Mouse (Mus musculus) thymus, adult 2 months (tissue): ENCODE measurements around the gene Phf23. TPM values are rescaled to one million over a fixed set of nuclear protein-coding genes. Genes with fewer than 3 reads are reported as not detected.

Source experiments
- DNase-seq: peaks from one replicate; pipeline ENCODE4 v3.0.0; 2021
- H3K27ac ChIP-seq: fragments of 200-500 bp; 2 replicates; pipeline ENCODE4 v1.5.1; 2012; ENCODE audit warnings: low read length, control low read depth; ENCODE audit not compliant: control insufficient read depth, insufficient read depth
- H3K27me3 ChIP-seq: fragments of 200-500 bp; 2 replicates; pipeline ENCODE4 v1.6.1; 2012; ENCODE audit warnings: mild to moderate bottlenecking, low read length, moderate library complexity, mixed read lengths; ENCODE audit not compliant: control insufficient read depth, insufficient read depth
- H3K36me3 ChIP-seq: fragments of 200-500 bp; 2 replicates; pipeline ENCODE4 v1.6.1; 2012; ENCODE audit warnings: mild to moderate bottlenecking, low read length, moderate library complexity; ENCODE audit not compliant: control insufficient read depth, insufficient read depth
- H3K4me1 ChIP-seq: fragments of 200-500 bp; replicated peaks from 2 replicates; pipeline ENCODE4 v1.6.1; 2012; ENCODE audit warnings: low read length; ENCODE audit not compliant: control insufficient read depth, insufficient read depth
- H3K4me3 ChIP-seq: fragments of 200-500 bp; 2 replicates; pipeline ENCODE4 v1.5.1; 2012; ENCODE audit warnings: mild to moderate bottlenecking, low read length, control low read depth, moderate library complexity; ENCODE audit not compliant: control insufficient read depth, insufficient read depth
- CTCF ChIP-seq: fragments of 200-500 bp; IDR thresholded peaks from 2 replicates; pipeline ENCODE4 v1.5.1; 2012; ENCODE audit warnings: mild to moderate bottlenecking, control low read depth, low read length, moderate library complexity, borderline replicate concordance; ENCODE audit not compliant: control insufficient read depth, poor library complexity, insufficient read depth; ENCODE audit errors: extremely low read depth
- POLR2A ChIP-seq: fragments of 200-500 bp; IDR thresholded peaks from 2 replicates; pipeline ENCODE4 v1.6.1; 2012; ENCODE audit warnings: mild to moderate bottlenecking, low read length, control low read depth, moderate library complexity; ENCODE audit not compliant: control insufficient read depth, poor library complexity, insufficient read depth; ENCODE audit errors: extremely low read depth
- WGBS: fragments of 180-500 bp; shearing (Covaris S2); methylation state at CpG from one replicate; pipeline ENCODE4 v1.1.7; 2018; 5-methylcytosine and 5-hydroxymethylcytosine counted together
- polyA plus RNA-seq: library from polyadenylated mRNA; depleted of rRNA; stranded (reverse); fragments of >200 nt; gene quantifications from 2 replicates; pipeline ENCODE4 v1.2.3, GENCODE M21; 2012

Gene Phf23
- polyA plus RNA-seq, 1 experiment = 43.4 TPM

DNA sequence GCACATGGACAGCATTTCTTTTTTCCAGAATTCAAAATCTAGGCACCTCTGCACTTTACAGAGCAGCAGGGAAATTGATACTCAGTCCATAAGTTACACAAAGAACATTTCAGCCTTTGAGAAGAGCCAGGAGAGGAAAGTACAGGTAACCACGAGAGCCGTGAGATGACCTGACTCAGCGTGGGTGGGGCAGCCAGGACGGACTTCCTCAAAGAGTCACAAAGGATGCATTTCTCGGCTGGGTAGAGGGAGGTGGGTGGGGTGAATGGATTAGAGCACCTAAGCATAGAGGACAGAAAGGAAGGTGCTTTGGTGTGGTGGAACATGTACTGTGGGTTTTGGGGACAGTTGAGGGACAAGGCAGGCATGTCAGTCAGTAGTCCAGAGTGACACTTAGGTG, 33.7 kb upstream of the Phf23 start:
- peaks cover 6% of the 10 kb centered on the region; the same call in 1 of the 2 replicates for H3K4me1 ChIP-seq
- TF ChIP-seq POLR2A (no peak), CTCF (no peak)
- H3K27me3 ChIP-seq = peaks cover 16% of the 10 kb centered on the region; the same call in 1 of the 2 replicates
- H3K36me3 ChIP-seq = no peaks in the 10 kb centered on the region
- no peak overlapping the region for H3K27ac ChIP-seq
- 8% methylated on average over 5 of the region's 5 CpGs for WGBS
- no peak overlapping the region for H3K4me3 ChIP-seq
- DNase-seq = no peak

- no peak within 1 kb of the TSS for H3K27ac ChIP-seq
- DNase-seq = no peak
- peaks cover 7% of the 10 kb centered on the region; the same call in 1 of the 2 replicates for H3K4me1 ChIP-seq
- TF ChIP-seq POLR2A (no peak), CTCF (no peak)
- H3K4me3 ChIP-seq = no peak within 1 kb of the TSS
- 38% methylated on average over 24 of the region's 24 CpGs for WGBS
- peaks cover 18% of the 10 kb centered on the region; the same call in 1 of the 2 replicates for H3K27me3 ChIP-seq
- no peaks in the 10 kb centered on the region for H3K36me3 ChIP-seq
These were observed 30.8 kb upstream of the Phf23 start, which contains the start of gene Cldn7 for GRCm38 (mm10) chr11:69964650-69965270. Gene Cldn7, plus strand, starts transcription at chr11:69964779.

DNA sequence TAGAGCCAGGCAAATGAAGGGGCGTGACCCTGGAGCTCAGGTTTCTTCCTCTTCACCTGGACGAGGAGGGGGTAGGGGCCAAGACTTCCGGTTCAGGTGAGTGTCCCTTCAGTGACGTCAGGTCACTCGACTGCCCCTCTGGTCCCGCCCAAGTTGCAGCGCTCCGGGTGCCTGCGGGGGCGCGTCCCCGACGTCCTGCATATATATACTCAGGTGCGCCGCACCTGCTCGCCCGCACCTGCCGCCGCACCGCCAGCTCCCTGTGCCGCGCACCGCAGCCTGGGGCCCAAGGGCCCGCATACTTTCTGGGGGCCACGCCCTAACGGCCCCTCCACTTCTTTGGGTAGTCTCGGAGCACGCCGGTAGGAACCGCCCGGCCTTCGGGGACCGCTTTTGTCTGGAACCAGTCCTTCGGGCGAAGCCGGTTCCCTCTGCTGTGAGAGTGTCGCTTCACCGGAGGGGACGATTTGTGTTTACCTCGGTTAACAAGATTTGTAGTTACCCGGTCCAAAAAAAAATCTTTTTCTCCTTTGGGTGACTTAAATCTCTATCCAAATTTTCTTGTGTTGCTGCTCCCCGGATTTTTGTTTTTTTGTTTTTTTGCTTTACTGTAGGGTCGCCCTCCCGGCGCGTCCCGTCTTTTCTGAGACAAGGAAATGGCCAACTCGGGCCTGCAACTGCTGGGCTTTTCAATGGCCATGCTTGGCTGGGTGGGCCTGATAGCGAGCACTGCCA, 30.1 kb upstream of the Phf23 start:
- Histone ChIP-seq H3K36me3 (no peaks in the 10 kb centered on the region; the same call in 1 of the 2 replicates), H3K4me1 (peaks cover 7% of the 10 kb centered on the region; the same call in 1 of the 2 replicates), H3K4me3 (no peak overlapping the region), H3K27ac (no peak overlapping the region), H3K27me3 (peaks cover 18% of the 10 kb centered on the region; the same call in 1 of the 2 replicates)
- TF ChIP-seq POLR2A (no peak), CTCF (no peak)
- WGBS = 9% methylated on average over 49 of the region's 49 CpGs
- DNase-seq = no peak

DNA sequence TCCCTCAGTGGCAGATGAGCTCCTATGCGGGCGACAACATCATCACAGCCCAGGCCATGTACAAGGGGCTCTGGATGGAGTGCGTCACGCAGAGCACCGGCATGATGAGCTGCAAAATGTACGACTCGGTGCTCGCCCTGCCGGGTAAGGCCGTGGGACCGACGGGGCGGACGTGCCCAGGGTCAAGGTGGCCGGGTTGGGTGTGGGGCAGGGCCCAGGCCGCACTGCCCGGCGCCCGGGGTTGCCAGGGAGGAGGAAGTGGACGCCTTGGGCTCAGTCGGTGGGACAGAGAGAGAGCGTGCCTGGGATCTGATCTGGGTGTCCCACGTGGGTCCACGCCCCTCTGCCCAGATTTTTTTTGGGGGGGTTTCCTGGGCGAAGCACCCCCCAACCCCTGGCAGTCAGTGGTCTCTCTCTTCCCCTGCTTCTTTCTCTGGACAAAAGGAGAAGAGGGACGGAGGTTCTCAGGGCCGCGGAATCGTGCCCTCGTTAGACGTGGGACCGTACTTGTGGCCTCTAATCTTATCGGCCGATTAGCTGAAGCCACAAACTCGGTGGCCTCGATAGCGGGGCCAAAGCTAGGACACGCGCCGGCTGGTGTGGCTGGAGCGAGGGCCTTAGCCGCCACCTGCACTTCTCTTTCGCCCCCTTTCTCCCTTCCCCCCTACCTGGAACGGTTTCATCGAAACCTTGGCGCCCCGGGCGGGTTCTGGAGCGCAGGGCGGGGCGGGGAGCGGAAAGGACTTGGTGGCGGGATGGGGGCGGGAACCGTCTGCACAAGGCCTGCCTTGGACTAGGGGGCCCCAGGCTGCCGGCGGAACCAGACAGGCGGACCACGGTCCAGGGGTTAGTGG, 29.3 kb upstream of the Phf23 start:
- TF ChIP-seq POLR2A = no peak
- no peak for TF ChIP-seq CTCF
- H3K27me3 ChIP-seq = peaks cover 18% of the 10 kb centered on the region; the same call in 1 of the 2 replicates
- peaks cover 7% of the 10 kb centered on the region; the same call in 1 of the 2 replicates for H3K4me1 ChIP-seq
- no peak overlapping the region for H3K27ac ChIP-seq
- 6% methylated on average over 59 of the region's 59 CpGs for WGBS
- DNase-seq = no peak
- no peak overlapping the region; the same call in 1 of the 2 replicates for H3K4me3 ChIP-seq
- H3K36me3 ChIP-seq = no peaks in the 10 kb centered on the region; the same call in 1 of the 2 replicates

DNA sequence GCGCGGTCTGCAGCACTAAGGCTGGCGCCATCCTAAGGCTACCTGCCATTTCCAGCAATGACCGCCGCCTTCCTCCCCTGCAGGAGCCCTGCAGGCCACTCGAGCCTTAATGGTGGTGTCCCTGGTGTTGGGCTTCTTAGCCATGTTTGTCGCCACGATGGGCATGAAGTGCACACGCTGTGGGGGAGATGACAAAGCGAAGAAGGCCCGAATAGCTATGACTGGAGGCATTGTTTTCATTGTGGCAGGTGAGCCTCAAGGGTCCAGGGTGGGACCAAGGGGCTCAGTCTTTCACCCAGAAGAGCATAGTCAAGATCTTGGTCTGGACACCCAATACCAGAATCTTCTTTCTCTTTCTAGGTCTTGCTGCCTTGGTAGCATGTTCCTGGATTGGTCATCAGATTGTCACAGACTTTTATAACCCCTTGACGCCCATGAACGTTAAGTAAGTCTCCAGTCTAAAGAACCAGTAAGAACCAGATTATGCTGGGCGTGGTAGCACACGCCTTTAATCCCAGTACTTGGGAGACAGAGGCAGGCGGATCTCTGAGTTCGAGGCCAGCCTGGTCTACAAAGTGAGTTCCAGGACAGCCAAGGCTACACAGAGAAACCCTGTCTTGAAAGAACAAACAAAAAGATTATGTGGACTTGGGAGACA, 28.6 kb upstream of the Phf23 start:
- Histone ChIP-seq H3K27ac (no peak overlapping the region), H3K36me3 (no peaks in the 10 kb centered on the region; the same call in 1 of the 2 replicates)
- TF ChIP-seq POLR2A (no peak), CTCF (no peak)

GRCm38 (mm10) chr11:69968793-69969192, 26.8 kb upstream of the Phf23 start:
- 91% methylated on average over 4 of the region's 4 CpGs for WGBS
- Histone ChIP-seq H3K4me1 (peaks cover 7% of the 10 kb centered on the region; the same call in 1 of the 2 replicates), H3K27me3 (peaks cover 18% of the 10 kb centered on the region; the same call in 1 of the 2 replicates), H3K36me3 (peaks cover 5% of the 10 kb centered on the region), H3K27ac (no peak overlapping the region), H3K4me3 (no peak overlapping the region)
- no peak for TF ChIP-seq CTCF
- no peak for TF ChIP-seq POLR2A
- no peak for DNase-seq

More for the DNA sequence above, 28.6 kb upstream of the Phf23 start:
- H3K4me3 ChIP-seq = no peak overlapping the region
- H3K4me1 ChIP-seq = peaks cover 7% of the 10 kb centered on the region; the same call in 1 of the 2 replicates
- WGBS = 47% methylated on average over 17 of the region's 17 CpGs
- H3K27me3 ChIP-seq = peaks cover 18% of the 10 kb centered on the region; the same call in 1 of the 2 replicates
- DNase-seq = no peak
